Mouse (Mus musculus): ENCODE results near the gene Aig1. TPM values are rescaled to one million over a fixed set of nuclear protein-coding genes. Genes with fewer than 3 reads are reported as not detected.

The Aig1 gene
- total RNA-seq, 2 experiments from 2014 or later = 17.8 to 20.3 TPM

- DNase-seq = peak in 1 of 2 experiments; percentile 21
- intact Hi-C loops (cut with DNase I) = no loop called here
Observed at GRCm38 (mm10) chr10:13714199-13714919, 154.4 kb downstream of the Aig1 start.

- no peak for DNase-seq
- intact Hi-C loops (cut with DNase I) = no loop called here
Observed at GRCm38 (mm10) chr10:13713711-13714110, 155.1 kb downstream of the Aig1 start.

- intact Hi-C loops (cut with DNase I) = no loop called here
- no peak for DNase-seq
Observed at GRCm38 (mm10) chr10:13713116-13713515, 155.7 kb downstream of the Aig1 start.

- no peak for DNase-seq
- intact Hi-C loops (cut with DNase I) = no loop called here
Observed at GRCm38 (mm10) chr10:13711281-13711829, 157.4 kb downstream of the Aig1 start.

DNA sequence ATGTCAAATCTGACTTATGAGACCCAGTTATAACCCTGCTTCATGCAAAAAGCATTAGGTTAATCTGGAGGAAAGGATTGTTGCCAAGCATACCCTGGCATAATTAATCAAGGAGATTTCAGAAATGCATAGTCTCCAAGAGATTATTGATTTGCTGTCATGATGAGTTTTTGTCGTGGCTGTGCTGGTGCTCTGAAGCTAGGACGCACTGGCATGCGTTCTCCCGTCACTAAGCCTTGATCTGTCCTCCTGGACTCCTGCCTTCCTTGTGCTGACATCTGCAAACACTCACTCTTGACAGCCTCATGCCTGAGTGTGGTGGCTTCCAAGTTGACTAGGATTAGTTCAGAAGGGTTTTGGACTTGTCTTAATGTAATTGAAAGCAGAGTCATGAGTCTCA is 163.0 kb downstream of the Aig1 start:
- intact Hi-C loops (cut with DNase I) = no loop called here
- no peak for DNase-seq

DNA sequence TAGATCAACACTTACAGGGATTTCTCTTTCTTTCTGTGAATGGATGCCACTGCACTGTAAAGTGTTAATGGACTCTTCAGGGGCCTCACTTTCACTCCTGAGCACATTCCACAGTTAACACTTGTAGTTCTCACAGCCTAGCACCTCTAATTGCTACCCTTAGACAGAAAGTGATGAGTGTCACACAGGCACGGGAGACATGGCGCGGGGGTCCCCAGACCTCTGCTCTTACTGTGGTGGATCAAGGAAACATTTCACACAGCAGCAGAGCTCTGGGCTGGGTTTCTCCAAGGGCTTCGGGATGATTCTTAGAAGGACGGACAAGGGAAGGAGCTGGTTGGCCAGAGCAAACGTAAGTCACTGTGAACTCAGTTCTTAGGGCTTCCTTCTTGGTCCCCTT is 166.1 kb downstream of the Aig1 start:
- intact Hi-C loops (cut with DNase I) = no loop called here
- DNase-seq = no peak

- intact Hi-C loops (cut with DNase I) = no loop called here
Observed at GRCm38 (mm10) chr10:13702043-13702442, 166.7 kb downstream of the Aig1 start.

DNA sequence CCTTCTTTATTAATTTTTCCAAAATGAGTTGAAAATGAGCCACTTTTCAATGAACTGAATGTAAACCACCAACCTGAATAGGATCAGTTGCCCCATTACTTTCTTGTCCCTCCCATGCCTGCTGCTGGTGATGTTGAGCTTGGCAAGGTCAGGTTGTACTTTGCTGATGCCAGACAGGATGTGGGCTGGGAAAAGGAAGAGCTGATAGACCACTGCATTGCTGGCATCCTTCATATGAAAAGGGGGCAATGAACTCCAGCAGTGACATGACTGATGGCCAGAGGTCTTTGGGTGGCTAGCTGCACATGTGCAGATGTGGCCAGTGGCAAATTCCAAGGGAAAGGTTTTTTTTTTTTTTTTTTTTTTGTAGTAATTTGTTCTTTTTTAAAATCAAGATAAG is 172.5 kb downstream of the Aig1 start:
- intact Hi-C loops (cut with DNase I) = no loop called here
- no peak for DNase-seq

More at GRCm38 (mm10) chr10:13702043-13702442, 166.7 kb downstream of the Aig1 start:
- DNase-seq = no peak

DNA sequence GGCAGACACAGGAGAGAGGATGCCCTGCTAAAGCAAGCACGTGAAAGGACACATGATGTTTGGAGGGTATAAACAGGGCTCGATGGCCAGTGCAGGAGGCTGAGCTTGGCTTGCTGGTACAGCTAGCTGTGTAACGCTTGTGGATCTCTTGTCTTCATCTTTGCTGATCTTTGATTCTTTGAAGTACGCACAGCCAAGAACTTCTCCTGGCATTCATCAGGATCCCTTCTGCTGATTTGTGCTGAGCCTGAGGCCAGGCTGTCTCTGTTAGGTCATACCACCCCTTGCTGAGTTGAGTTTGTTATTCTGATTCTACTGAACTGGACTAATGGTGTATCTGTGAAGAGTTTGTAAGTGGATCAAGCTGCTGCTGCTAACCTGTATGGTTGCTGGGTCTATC is 175.5 kb downstream of the Aig1 start:
- DNase-seq = no peak
- intact Hi-C loops (cut with DNase I) = no loop called here

GRCm38 (mm10) chr10:13690773-13691172 is 178.0 kb downstream of the Aig1 start:
- no peak for DNase-seq
- intact Hi-C loops (cut with DNase I) = no loop called here

- intact Hi-C loops (cut with DNase I) = no loop called here
- DNase-seq = no peak
Observed at GRCm38 (mm10) chr10:13689841-13690590, 178.8 kb downstream of the Aig1 start.

- no peak for DNase-seq
- intact Hi-C loops (cut with DNase I) = no loop called here
Observed at GRCm38 (mm10) chr10:13688386-13689120, 180.2 kb downstream of the Aig1 start.

GRCm38 (mm10) chr10:13687182-13687810 is 181.5 kb downstream of the Aig1 start:
- no peak for DNase-seq
- intact Hi-C loops (cut with DNase I) = no loop called here

- intact Hi-C loops (cut with DNase I) = no loop called here
- peak in 1 of 2 experiments; percentile 9 for DNase-seq
Observed at GRCm38 (mm10) chr10:13686127-13686526, 182.7 kb downstream of the Aig1 start.

DNA sequence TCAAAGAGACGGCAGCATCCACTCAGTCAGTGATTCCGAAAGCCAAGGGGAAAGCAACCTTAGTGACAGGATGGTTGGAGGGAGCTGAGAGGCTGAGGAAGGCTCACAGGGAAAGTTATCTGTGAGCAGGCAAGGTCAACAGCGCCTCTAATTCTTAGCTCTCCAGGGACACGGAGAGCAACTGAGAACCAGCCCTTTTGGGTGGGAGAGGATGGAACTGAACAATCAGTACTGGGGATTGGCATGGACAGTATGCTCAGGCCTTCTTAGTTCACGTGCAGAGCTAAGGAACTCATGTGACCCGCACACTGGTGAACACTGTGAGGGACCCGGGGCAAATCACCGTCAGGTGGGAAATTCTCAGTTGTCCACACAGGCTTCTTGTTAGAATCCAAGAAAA is 183.4 kb downstream of the Aig1 start:
- no peak for DNase-seq
- intact Hi-C loops (cut with DNase I) = no loop called here

DNA sequence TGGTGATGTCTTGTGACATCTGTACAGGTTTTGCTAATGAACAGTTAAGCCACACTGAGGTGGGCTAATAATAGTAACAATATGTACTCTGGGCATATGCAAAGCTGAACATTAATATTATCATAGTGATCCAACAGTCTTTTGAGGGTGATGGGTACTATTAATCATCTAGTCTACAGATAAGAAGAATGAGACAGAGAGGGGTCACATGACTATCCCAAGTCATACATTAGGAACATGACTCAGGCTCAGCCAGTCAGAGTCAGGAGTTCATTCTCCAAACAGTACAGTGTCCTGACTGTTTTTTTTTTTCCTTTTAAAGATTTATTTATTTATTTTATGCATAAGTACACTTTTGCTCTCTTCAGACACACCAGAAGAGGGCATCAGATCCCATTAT is 184.3 kb downstream of the Aig1 start:
- intact Hi-C loops (cut with DNase I) = no loop called here
- no peak for DNase-seq

DNA sequence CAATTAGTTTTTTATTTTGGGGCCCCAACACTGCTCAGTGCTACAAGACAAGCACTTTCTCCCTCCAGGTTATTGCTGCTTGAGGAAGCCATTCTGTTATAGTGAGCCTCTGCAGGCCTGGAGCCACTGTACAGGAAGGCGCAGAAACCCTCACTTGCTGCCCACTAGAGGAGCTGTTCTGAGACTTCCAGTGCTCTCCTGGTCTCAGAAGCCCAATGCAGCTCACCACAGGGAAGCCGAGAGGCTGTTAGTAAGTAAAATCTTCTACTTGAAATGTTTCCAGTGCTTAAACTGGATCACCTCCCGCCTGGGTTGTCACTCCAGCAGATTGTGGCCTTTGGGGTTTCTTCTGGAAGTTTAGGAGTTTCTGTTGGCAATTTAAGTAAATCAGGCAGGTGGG is 186.2 kb downstream of the Aig1 start:
- no peak for DNase-seq
- intact Hi-C loops (cut with DNase I) = no loop called here

- intact Hi-C loops (cut with DNase I) = no loop called here
- DNase-seq = no peak
Observed at GRCm38 (mm10) chr10:13677440-13677839, 191.3 kb downstream of the Aig1 start.

DNA sequence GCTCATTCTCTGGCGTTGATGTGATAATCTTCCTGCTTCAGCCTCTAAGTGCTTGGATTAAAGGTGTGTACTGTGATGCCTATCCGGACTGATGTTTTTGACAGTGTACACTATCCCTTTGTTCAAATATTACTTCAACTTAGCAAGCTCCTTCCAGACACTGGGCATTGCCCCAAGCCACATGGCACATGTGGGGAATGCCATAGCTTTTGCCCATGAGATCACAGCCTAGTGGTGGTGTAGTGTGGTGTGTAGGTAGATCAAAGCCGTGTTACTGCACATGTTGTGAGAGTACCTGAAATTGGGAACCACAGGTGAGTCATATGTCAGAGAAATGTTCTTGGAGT is 193.8 kb downstream of the Aig1 start:
- intact Hi-C loops (cut with DNase I) = no loop called here
- DNase-seq = no peak

- intact Hi-C loops (cut with DNase I) = no loop called here
- no peak for DNase-seq
Observed at GRCm38 (mm10) chr10:13674304-13675032, 194.3 kb downstream of the Aig1 start.
